Mouse (Mus musculus) thymus, adult 2 months (tissue): ENCODE results near the gene Etl4.

Experiments
- CTCF ChIP-seq: fragments of 200-500 bp; IDR thresholded peaks from 2 replicates; pipeline ENCODE4 v1.5.1; 2012; ENCODE audit warnings: mild to moderate bottlenecking, control low read depth, low read length, moderate library complexity, borderline replicate concordance; ENCODE audit not compliant: control insufficient read depth, poor library complexity, insufficient read depth; ENCODE audit errors: extremely low read depth
- POLR2A ChIP-seq: fragments of 200-500 bp; IDR thresholded peaks from 2 replicates; pipeline ENCODE4 v1.6.1; 2012; ENCODE audit warnings: mild to moderate bottlenecking, low read length, control low read depth, moderate library complexity; ENCODE audit not compliant: control insufficient read depth, poor library complexity, insufficient read depth; ENCODE audit errors: extremely low read depth

- TF ChIP-seq CTCF (no peak), POLR2A (no peak)
Measured at GRCm38 (mm10) chr2:20479199-20479598, 569.6 kb downstream of the Etl4 start.
